Mouse (Mus musculus): ENCODE results near the gene Shq1. TPM values are rescaled to one million over a fixed set of nuclear protein-coding genes. Genes with fewer than 3 reads are reported as not detected.

Shq1 gene
- polyA plus RNA-seq, 1 experiment from 2014 or later: 9.6 TPM

GRCm38 (mm10) chr6:100563552-100564341 lies 107.2 kb downstream of the Shq1 start:
- H3K4me1 ChIP-seq (replicated peaks): peaks cover 16% of the 10 kb centered on the region
- peak; percentile 84 for ATAC-seq (replicated peaks; ENCODE audit: insufficient number of reproducible peaks, insufficient read depth, low FRiP score, low read depth)
- H3K4me3 ChIP-seq: peak overlapping the region; percentile 54
- H3K36me3 ChIP-seq: no peaks in the 10 kb centered on the region
- peaks cover 64% of the 10 kb centered on the region for H3K27me3 ChIP-seq
- H3K9ac ChIP-seq: peak overlapping the region; percentile 54
- H3K9me3 ChIP-seq (replicated peaks): no peaks in the 10 kb centered on the region
- H3K4me2 ChIP-seq: peak overlapping the region; percentile 92
- 7% methylated on average over 38 of the region's 38 CpGs for WGBS
- no peak overlapping the region for H3K27ac ChIP-seq

- no peaks in the 10 kb centered on the region for H3K9me3 ChIP-seq (replicated peaks)
- peak overlapping the region; percentile 54 for H3K4me3 ChIP-seq
- under 1% methylated on average over 51 of the region's 51 CpGs for WGBS
- H3K9ac ChIP-seq: peak overlapping the region; percentile 54
- H3K36me3 ChIP-seq: no peaks in the 10 kb centered on the region
- H3K27ac ChIP-seq: no peak overlapping the region
- H3K4me2 ChIP-seq: peak overlapping the region; percentile 92
- H3K27me3 ChIP-seq: peaks cover 71% of the 10 kb centered on the region
- ATAC-seq (replicated peaks; ENCODE audit: insufficient number of reproducible peaks, insufficient read depth, low FRiP score, low read depth): peak; percentile 1; the same call in 1 of the 2 replicates
- peaks cover 16% of the 10 kb centered on the region for H3K4me1 ChIP-seq (replicated peaks)
These were observed 108.0 kb downstream of the Shq1 start for GRCm38 (mm10) chr6:100562719-100563551.

- Histone ChIP-seq H3K4me3 (no peak overlapping the region), H3K27ac (no peak overlapping the region), H3K4me2 (no peak overlapping the region), H3K9ac (no peak overlapping the region), H3K4me1 (replicated peaks) (peaks cover 5% of the 10 kb centered on the region), H3K36me3 (no peaks in the 10 kb centered on the region), H3K27me3 (peaks cover 64% of the 10 kb centered on the region), H3K9me3 (replicated peaks) (no peaks in the 10 kb centered on the region)
- WGBS: 61% methylated on average over 8 of the region's 8 CpGs
- ATAC-seq (replicated peaks; ENCODE audit: insufficient number of reproducible peaks, insufficient read depth, low FRiP score, low read depth): no peak
These were observed 112.9 kb downstream of the Shq1 start for GRCm38 (mm10) chr6:100558057-100558456.

GRCm38 (mm10) chr6:100542154-100542997 lies 128.6 kb downstream of the Shq1 start:
- Histone ChIP-seq H3K4me2 (no peak overlapping the region), H3K4me3 (no peak overlapping the region), H3K9me3 (replicated peaks) (no peaks in the 10 kb centered on the region), H3K4me1 (replicated peaks) (peaks cover 6% of the 10 kb centered on the region; the same call in 1 of the 2 replicates), H3K27ac (no peak overlapping the region), H3K36me3 (no peaks in the 10 kb centered on the region), H3K27me3 (peaks cover 2% of the 10 kb centered on the region; the same call in 1 of the 2 replicates), H3K9ac (no peak overlapping the region)
- WGBS: 77% methylated on average over 15 of the region's 15 CpGs
- ATAC-seq (replicated peaks; ENCODE audit: insufficient number of reproducible peaks, insufficient read depth, low FRiP score, low read depth): no peak

- no peak overlapping the region for H3K4me2 ChIP-seq
- H3K4me3 ChIP-seq: no peak overlapping the region
- H3K4me1 ChIP-seq (replicated peaks): peaks cover 6% of the 10 kb centered on the region; the same call in 1 of the 2 replicates
- H3K27ac ChIP-seq: no peak overlapping the region
- WGBS: 42% methylated on average over 4 of the region's 4 CpGs
- no peak for ATAC-seq (replicated peaks; ENCODE audit: insufficient number of reproducible peaks, insufficient read depth, low FRiP score, low read depth)
- no peaks in the 10 kb centered on the region for H3K36me3 ChIP-seq
- H3K9ac ChIP-seq: no peak overlapping the region
- no peaks in the 10 kb centered on the region for H3K27me3 ChIP-seq
- H3K9me3 ChIP-seq (replicated peaks): no peaks in the 10 kb centered on the region
These were observed 131.3 kb downstream of the Shq1 start for GRCm38 (mm10) chr6:100539698-100540097.

GRCm38 (mm10) chr6:100538570-100538969 lies 132.4 kb downstream of the Shq1 start:
- no peak overlapping the region for H3K4me2 ChIP-seq
- no peaks in the 10 kb centered on the region for H3K36me3 ChIP-seq
- no peaks in the 10 kb centered on the region for H3K27me3 ChIP-seq
- no peak overlapping the region for H3K4me3 ChIP-seq
- WGBS: 39% methylated on average over 7 of the region's 7 CpGs
- H3K27ac ChIP-seq: no peak overlapping the region
- H3K9me3 ChIP-seq (replicated peaks): no peaks in the 10 kb centered on the region
- H3K9ac ChIP-seq: no peak overlapping the region
- no peak for ATAC-seq (replicated peaks; ENCODE audit: insufficient number of reproducible peaks, insufficient read depth, low FRiP score, low read depth)
- peaks cover 6% of the 10 kb centered on the region; the same call in 1 of the 2 replicates for H3K4me1 ChIP-seq (replicated peaks)

GRCm38 (mm10) chr6:100537987-100538386 lies 133.0 kb downstream of the Shq1 start:
- no peak overlapping the region for H3K27ac ChIP-seq
- no peaks in the 10 kb centered on the region for H3K36me3 ChIP-seq
- no peaks in the 10 kb centered on the region for H3K27me3 ChIP-seq
- no peak for ATAC-seq (replicated peaks; ENCODE audit: insufficient number of reproducible peaks, insufficient read depth, low FRiP score, low read depth)
- H3K4me1 ChIP-seq (replicated peaks): peaks cover 6% of the 10 kb centered on the region; the same call in 1 of the 2 replicates
- no peak overlapping the region for H3K4me3 ChIP-seq
- WGBS: 89% methylated on average over 6 of the region's 6 CpGs
- H3K9ac ChIP-seq: no peak overlapping the region
- H3K9me3 ChIP-seq (replicated peaks): no peaks in the 10 kb centered on the region
- H3K4me2 ChIP-seq: no peak overlapping the region

GRCm38 (mm10) chr6:100537042-100537441 lies 133.9 kb downstream of the Shq1 start:
- ATAC-seq (replicated peaks; ENCODE audit: insufficient number of reproducible peaks, insufficient read depth, low FRiP score, low read depth): no peak
- Histone ChIP-seq H3K4me3 (no peak overlapping the region), H3K4me1 (replicated peaks) (peaks cover 6% of the 10 kb centered on the region; the same call in 1 of the 2 replicates), H3K27ac (no peak overlapping the region), H3K9ac (no peak overlapping the region), H3K36me3 (no peaks in the 10 kb centered on the region), H3K27me3 (no peaks in the 10 kb centered on the region), H3K4me2 (no peak overlapping the region), H3K9me3 (replicated peaks) (no peaks in the 10 kb centered on the region)
- 56% methylated on average over 5 of the region's 5 CpGs for WGBS

- Histone ChIP-seq H3K27ac (no peak overlapping the region), H3K4me3 (no peak overlapping the region), H3K9ac (no peak overlapping the region), H3K36me3 (no peaks in the 10 kb centered on the region), H3K9me3 (replicated peaks) (no peaks in the 10 kb centered on the region), H3K27me3 (no peaks in the 10 kb centered on the region), H3K4me2 (no peak overlapping the region), H3K4me1 (replicated peaks) (peaks cover 6% of the 10 kb centered on the region; the same call in 1 of the 2 replicates)
- 50% methylated on average over 6 of the region's 7 CpGs for WGBS
- no peak for ATAC-seq (replicated peaks; ENCODE audit: insufficient number of reproducible peaks, insufficient read depth, low FRiP score, low read depth)
These were observed 137.6 kb downstream of the Shq1 start for GRCm38 (mm10) chr6:100533364-100533763.

GRCm38 (mm10) chr6:100532326-100532725 lies 138.6 kb downstream of the Shq1 start:
- Histone ChIP-seq H3K4me1 (replicated peaks) (peaks cover 8% of the 10 kb centered on the region; the same call in 1 of the 2 replicates), H3K27me3 (no peaks in the 10 kb centered on the region), H3K9me3 (replicated peaks) (no peaks in the 10 kb centered on the region), H3K4me3 (no peak overlapping the region), H3K36me3 (no peaks in the 10 kb centered on the region), H3K9ac (no peak overlapping the region), H3K27ac (no peak overlapping the region), H3K4me2 (no peak overlapping the region)
- ATAC-seq (replicated peaks; ENCODE audit: insufficient number of reproducible peaks, insufficient read depth, low FRiP score, low read depth): no peak
- 83% methylated on average over 8 of the region's 8 CpGs for WGBS

GRCm38 (mm10) chr6:100529673-100530072 lies 141.3 kb downstream of the Shq1 start:
- no peaks in the 10 kb centered on the region for H3K9me3 ChIP-seq (replicated peaks)
- WGBS: 64% methylated on average over 3 of the region's 3 CpGs
- no peak overlapping the region for H3K27ac ChIP-seq
- no peak for ATAC-seq (replicated peaks; ENCODE audit: insufficient number of reproducible peaks, insufficient read depth, low FRiP score, low read depth)
- peaks cover 17% of the 10 kb centered on the region; the same call in 1 of the 2 replicates for H3K4me1 ChIP-seq (replicated peaks)
- no peaks in the 10 kb centered on the region for H3K27me3 ChIP-seq
- H3K4me2 ChIP-seq: no peak overlapping the region
- no peaks in the 10 kb centered on the region for H3K36me3 ChIP-seq
- H3K4me3 ChIP-seq: no peak overlapping the region
- H3K9ac ChIP-seq: no peak overlapping the region

Measured in heart, embryonic 15.5 days (tissue).